Mouse (Mus musculus): ENCODE results near the gene Cd24a. TPM values are rescaled to one million over a fixed set of nuclear protein-coding genes. Genes with fewer than 3 reads are reported as not detected.

Cd24a gene
- total and polyA plus RNA-seq, 3 experiments, result 469 to 2,766 (median 2,120) TPM

DNA sequence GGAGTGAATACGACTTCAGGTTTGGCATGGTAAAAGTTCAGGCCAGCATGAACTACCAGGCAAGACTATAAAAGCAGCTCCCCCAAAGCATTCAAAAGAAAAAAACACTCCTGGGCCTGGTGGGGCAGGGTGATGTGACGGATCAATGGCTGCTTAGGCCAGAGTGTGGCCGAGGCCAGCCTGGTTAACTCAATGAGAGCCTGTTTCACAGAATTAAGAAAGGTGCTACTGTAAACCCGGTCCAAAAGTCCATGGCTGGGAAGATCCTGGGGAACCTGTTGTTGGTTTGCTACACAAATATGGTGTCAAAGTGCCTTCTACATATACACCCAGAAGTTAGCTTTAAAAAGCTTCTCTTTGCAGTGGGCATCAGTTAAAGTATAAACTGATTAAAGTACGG, 39.3 kb upstream of the Cd24a start:
- DNase-seq (ENCODE audit: extremely low read depth), result no peak
- Histone ChIP-seq H3K9ac (ENCODE audit: insufficient read depth, low read depth) (no peak overlapping the region), H3K4me3 (replicated peaks in 1 of 3; ENCODE audit: low read depth in 2 of 3, low read length in 2 of 3, poor library complexity in 1 of 3) (no peak overlapping the region), H3K79me2 (replicated peaks; ENCODE audit: control insufficient read depth, extremely low read depth, insufficient read depth, poor library complexity, severe bottlenecking) (peaks cover 2% of the 10 kb centered on the region; the same call in 1 of the 2 replicates), H3K9me3 (replicated peaks; ENCODE audit: low read length) (no peaks in the 10 kb centered on the region), H3K4me2 (ENCODE audit: insufficient read depth, low read depth, poor library complexity, severe bottlenecking) (no peak overlapping the region), H3K27ac (ENCODE audit: insufficient read depth, low read depth) (no peak overlapping the region), H3K4me1 (ENCODE audit: control insufficient read depth in 1 of 2, insufficient read depth in 2 of 2) (peaks cover 6 to 20% of the 10 kb centered on the region in 2 experiments; a peak in 3 of 4 replicates), H3K36me3 (replicated peaks in 1 of 2; ENCODE audit: control insufficient read depth in 1 of 2, insufficient read depth in 1 of 2, low read length in 1 of 2) (peaks cover 4 to 35% of the 10 kb centered on the region in 2 experiments), H3K27me3 (replicated peaks) (no peaks in the 10 kb centered on the region)
- in situ Hi-C loops (cut with MboI; ENCODE audit: low pct_ligation_motif_present, low pct_unique_long_range_greater_than_20kb, low sequenced_read_pairs), result no loop called here
- dilution Hi-C loops (cut with MboI; ENCODE audit: extremely low pct_ligation_motif_present, extremely low pct_unique_long_range_greater_than_20kb, low sequenced_read_pairs), result no loop called here
- no peak for TF ChIP-seq USF2 (conservative IDR thresholded peaks at IDR 0.05; ENCODE audit: low read depth, low read length)
- TF ChIP-seq POLR2AphosphoS2 (IDR thresholded peaks at IDR 0.05; ENCODE audit: low read depth, low read length), result no peak
- TF ChIP-seq E2F4 (IDR thresholded peaks at IDR 0.05; ENCODE audit: insufficient replicate concordance, low read depth, low read length), result no peak
- no peak for TF ChIP-seq ZC3H11A (IDR thresholded peaks at IDR 0.05; ENCODE audit: low read depth, low read length)
- TF ChIP-seq NELFE (IDR thresholded peaks at IDR 0.05; ENCODE audit: low read depth, low read length), result no peak
- TF ChIP-seq HCFC1 (IDR thresholded peaks at IDR 0.05; ENCODE audit: low read depth, low read length), result no peak
- TF ChIP-seq NRF1 (IDR thresholded peaks at IDR 0.05; ENCODE audit: low read depth, low read length), result no peak
- TF ChIP-seq UBTF (IDR thresholded peaks at IDR 0.05; ENCODE audit: low read depth, low read length), result no peak

- peaks cover 2% of the 10 kb centered on the region; the same call in 1 of the 2 replicates for H3K79me2 ChIP-seq (replicated peaks; ENCODE audit: control insufficient read depth, extremely low read depth, insufficient read depth, poor library complexity, severe bottlenecking)
- TF ChIP-seq MXI1 (IDR thresholded peaks at IDR 0.05; ENCODE audit: low read depth, low read length) (0 out of 2 replicates have a peak, but pooled peaks have one; percentile 11), KAT2A (IDR thresholded peaks at IDR 0.05; ENCODE audit: insufficient replicate concordance, low read length) (no peak), IRF4 (IDR thresholded peaks at IDR 0.05; ENCODE audit: low read depth, low read length) (no peak), BHLHE40 (IDR thresholded peaks at IDR 0.05; ENCODE audit: low read depth, low read length) (peak; percentile 64), POLR2AphosphoS2 (IDR thresholded peaks at IDR 0.05; ENCODE audit: low read depth, low read length) (no peak)
- H3K27ac ChIP-seq (ENCODE audit: insufficient read depth, low read depth), result no peak overlapping the region
- in situ Hi-C loops (cut with MboI; ENCODE audit: low pct_ligation_motif_present, low pct_unique_long_range_greater_than_20kb, low sequenced_read_pairs) (no loop called here), dilution Hi-C loops (cut with MboI; ENCODE audit: extremely low pct_ligation_motif_present, extremely low pct_unique_long_range_greater_than_20kb, low sequenced_read_pairs) (no loop called here)
- H3K9ac ChIP-seq (ENCODE audit: insufficient read depth, low read depth), result peak overlapping the region; percentile 94
- H3K27me3 ChIP-seq (replicated peaks), result no peaks in the 10 kb centered on the region
- H3K4me3 ChIP-seq (replicated peaks in 1 of 3; ENCODE audit: low read depth in 2 of 3, low read length in 2 of 3, poor library complexity in 1 of 3), result peak overlapping the region; percentile 79 to 95 (median 94)
- peaks cover 4 to 35% of the 10 kb centered on the region in 2 experiments for H3K36me3 ChIP-seq (replicated peaks in 1 of 2; ENCODE audit: control insufficient read depth in 1 of 2, insufficient read depth in 1 of 2, low read length in 1 of 2)
- no peak for DNase-seq (ENCODE audit: extremely low read depth)
- H3K4me2 ChIP-seq (ENCODE audit: insufficient read depth, low read depth, poor library complexity, severe bottlenecking), result peak overlapping the region; percentile 87
- no peaks in the 10 kb centered on the region for H3K9me3 ChIP-seq (replicated peaks; ENCODE audit: low read length)
- H3K4me1 ChIP-seq (ENCODE audit: control insufficient read depth in 1 of 2, insufficient read depth in 2 of 2), result peaks cover 6 to 20% of the 10 kb centered on the region in 2 experiments; a peak in 3 of 4 replicates
These were observed 38.3 kb upstream of the Cd24a start for GRCm38 (mm10) chr10:43539746-43540310.
